Mouse (Mus musculus) lung, embryonic 15.5 days (tissue): ENCODE results near the gene Kat2a. TPM values are rescaled to one million over a fixed set of nuclear protein-coding genes. Genes with fewer than 3 reads are reported as not detected.

Source experiments
- ATAC-seq: fragments of 200-750 bp; cut with Nextera tagmentation; 2 replicates; pipeline ENCODE4 v1.8.0; 2017; ENCODE audit warnings: moderate number of reproducible peaks, borderline replicate concordance; ENCODE audit not compliant: low FRiP score, low TSS enrichment; ENCODE audit errors: extremely low read depth
- H3K27ac ChIP-seq: fragments of 300-500 bp; sonication (generic); 2 replicates; pipeline ENCODE4 v1.5.1; 2015; ENCODE audit warnings: moderate library complexity, mild to moderate bottlenecking, inconsistent platforms
- H3K27me3 ChIP-seq: fragments of 300-500 bp; sonication (generic); 2 replicates; pipeline ENCODE4 v1.6.1; 2015; ENCODE audit warnings: inconsistent platforms
- H3K36me3 ChIP-seq: fragments of 300-500 bp; sonication (generic); 2 replicates; pipeline ENCODE4 v1.6.1; 2015; ENCODE audit warnings: inconsistent platforms
- H3K4me1 ChIP-seq: fragments of 300-500 bp; sonication (generic); 2 replicates; pipeline ENCODE4 v1.6.1; 2015; ENCODE audit warnings: inconsistent platforms
- H3K4me2 ChIP-seq: fragments of 300-500 bp; sonication (generic); 2 replicates; pipeline ENCODE4 v1.6.1; 2015; ENCODE audit warnings: inconsistent platforms, mild to moderate bottlenecking, moderate library complexity
- H3K4me3 ChIP-seq: fragments of 300-500 bp; sonication (generic); 2 replicates; pipeline ENCODE4 v1.5.1; 2015; ENCODE audit warnings: mild to moderate bottlenecking, inconsistent platforms
- H3K9ac ChIP-seq: fragments of 300-500 bp; sonication (generic); 2 replicates; pipeline ENCODE4 v1.6.1; 2015; ENCODE audit warnings: inconsistent platforms
- H3K9me3 ChIP-seq: fragments of 300-500 bp; sonication (generic); 2 replicates; pipeline ENCODE4 v1.6.1; 2016; ENCODE audit warnings: inconsistent platforms
- WGBS: fragments of 180-500 bp; shearing (Covaris S2); methylation state at CpG from one replicate; pipeline ENCODE4 v1.1.7; 2015; 5-methylcytosine and 5-hydroxymethylcytosine counted together
- polyA plus RNA-seq: library from polyadenylated mRNA; unstranded; fragments of >200 nt; fragmentation: Nextera tagmentation; extraction: Ambion mirVana; gene quantifications from 2 replicates; pipeline ENCODE4 v1.2.1, GENCODE M21; 2015

Gene Kat2a
- polyA plus RNA-seq, 1 experiment from 2014 or later = 52.9 TPM

GRCm38 (mm10) chr11:100718462-100718861, 6.2 kb upstream of the Kat2a start:
- WGBS = 87% methylated on average over 7 of the region's 7 CpGs
- ATAC-seq = no peak

GRCm38 (mm10) chr11:100716649-100717048, 4.4 kb upstream of the Kat2a start:
- no peak overlapping the region for H3K9ac ChIP-seq
- peaks cover 44% of the 10 kb centered on the region for H3K4me1 ChIP-seq
- no peak overlapping the region for H3K4me2 ChIP-seq
- peaks cover 37% of the 10 kb centered on the region for H3K36me3 ChIP-seq
- no peak for ATAC-seq
- no peak overlapping the region for H3K27ac ChIP-seq
- no peak overlapping the region for H3K4me3 ChIP-seq
- no peaks in the 10 kb centered on the region for H3K9me3 ChIP-seq
- H3K27me3 ChIP-seq = no peaks in the 10 kb centered on the region
- 82% methylated on average over 3 of the region's 3 CpGs for WGBS

More at GRCm38 (mm10) chr11:100718462-100718861, 6.2 kb upstream of the Kat2a start:
- no peak overlapping the region for H3K27ac ChIP-seq
- peaks cover 41% of the 10 kb centered on the region for H3K4me1 ChIP-seq
- no peaks in the 10 kb centered on the region for H3K9me3 ChIP-seq
- H3K4me2 ChIP-seq = no peak overlapping the region
- peaks cover 37% of the 10 kb centered on the region for H3K36me3 ChIP-seq
- H3K9ac ChIP-seq = no peak overlapping the region
- H3K27me3 ChIP-seq = no peaks in the 10 kb centered on the region
- no peak overlapping the region for H3K4me3 ChIP-seq

GRCm38 (mm10) chr11:100714948-100715347, 2.7 kb upstream of the Kat2a start:
- H3K36me3 ChIP-seq = peaks cover 40% of the 10 kb centered on the region
- WGBS = 84% methylated on average over 6 of the region's 6 CpGs
- no peak overlapping the region for H3K4me3 ChIP-seq
- no peak overlapping the region for H3K9ac ChIP-seq
- H3K4me1 ChIP-seq = peaks cover 38% of the 10 kb centered on the region
- H3K27ac ChIP-seq = no peak overlapping the region
- H3K27me3 ChIP-seq = no peaks in the 10 kb centered on the region
- no peak for ATAC-seq
- no peaks in the 10 kb centered on the region for H3K9me3 ChIP-seq
- no peak overlapping the region for H3K4me2 ChIP-seq

- Histone ChIP-seq H3K4me1 (peaks cover 34% of the 10 kb centered on the region), H3K9ac (peak overlapping the region; percentile 48; the same call in 1 of the 2 replicates), H3K36me3 (peaks cover 42% of the 10 kb centered on the region), H3K4me2 (peak overlapping the region; percentile 65), H3K27ac (peak overlapping the region; percentile 69), H3K4me3 (no peak overlapping the region), H3K27me3 (no peaks in the 10 kb centered on the region), H3K9me3 (no peaks in the 10 kb centered on the region)
- WGBS = 42% methylated on average over 6 of the region's 6 CpGs
- ATAC-seq = no peak
These were observed 2.3 kb upstream of the Kat2a start for GRCm38 (mm10) chr11:100714534-100714915.

- Histone ChIP-seq H3K4me2 (peak within 1 kb of the TSS; percentile 82), H3K36me3 (peaks cover 48% of the 10 kb centered on the region), H3K27ac (peak within 1 kb of the TSS; percentile 69), H3K9me3 (no peaks in the 10 kb centered on the region), H3K4me3 (peak within 1 kb of the TSS; percentile 34), H3K4me1 (peaks cover 32% of the 10 kb centered on the region), H3K9ac (peak within 1 kb of the TSS; percentile 48), H3K27me3 (no peaks in the 10 kb centered on the region)
- no peak for ATAC-seq
- 7% methylated on average over 37 of the region's 38 CpGs for WGBS
These were observed 1.7 kb upstream of the Kat2a start, which contains the start of gene Hspb9 for GRCm38 (mm10) chr11:100713735-100714533. Gene Hspb9, plus strand, starts transcription at chr11:100713850.

- no peak for ATAC-seq
- 57% methylated on average over 4 of the region's 4 CpGs for WGBS
- H3K4me3 ChIP-seq = peak overlapping the region; percentile 34; the same call in 1 of the 2 replicates
- peaks cover 48% of the 10 kb centered on the region for H3K36me3 ChIP-seq
- H3K4me2 ChIP-seq = peak overlapping the region; percentile 65
- no peaks in the 10 kb centered on the region for H3K9me3 ChIP-seq
- no peaks in the 10 kb centered on the region for H3K27me3 ChIP-seq
- H3K27ac ChIP-seq = peak overlapping the region; percentile 69
- H3K9ac ChIP-seq = peak overlapping the region; percentile 48
- H3K4me1 ChIP-seq = peaks cover 32% of the 10 kb centered on the region
These were observed 909 bp upstream of the Kat2a start for GRCm38 (mm10) chr11:100713174-100713573.

GRCm38 (mm10) chr11:100710977-100711376, 1.3 kb downstream of the Kat2a start:
- Histone ChIP-seq H3K4me1 (peaks cover 32% of the 10 kb centered on the region), H3K27me3 (no peaks in the 10 kb centered on the region), H3K4me3 (no peak overlapping the region), H3K9ac (no peak overlapping the region), H3K9me3 (no peaks in the 10 kb centered on the region), H3K27ac (no peak overlapping the region), H3K4me2 (no peak overlapping the region), H3K36me3 (peaks cover 51% of the 10 kb centered on the region)
- WGBS = 75% methylated on average over 4 of the region's 4 CpGs
- no peak for ATAC-seq

GRCm38 (mm10) chr11:100710528-100710927, 1.7 kb downstream of the Kat2a start:
- ATAC-seq = no peak
- H3K36me3 ChIP-seq = peaks cover 51% of the 10 kb centered on the region
- H3K9me3 ChIP-seq = no peaks in the 10 kb centered on the region
- no peak overlapping the region for H3K9ac ChIP-seq
- no peak overlapping the region for H3K27ac ChIP-seq
- no peaks in the 10 kb centered on the region for H3K27me3 ChIP-seq
- WGBS = 77% methylated on average over 15 of the region's 15 CpGs
- H3K4me3 ChIP-seq = no peak overlapping the region
- H3K4me2 ChIP-seq = no peak overlapping the region
- H3K4me1 ChIP-seq = peaks cover 32% of the 10 kb centered on the region

- Histone ChIP-seq H3K27ac (no peak overlapping the region), H3K36me3 (peaks cover 54% of the 10 kb centered on the region), H3K4me3 (no peak overlapping the region), H3K4me1 (peaks cover 30% of the 10 kb centered on the region), H3K9ac (no peak overlapping the region), H3K27me3 (no peaks in the 10 kb centered on the region), H3K9me3 (no peaks in the 10 kb centered on the region), H3K4me2 (no peak overlapping the region)
- no peak for ATAC-seq
- 90% methylated on average over 9 of the region's 9 CpGs for WGBS
These were observed 3.0 kb downstream of the Kat2a start for GRCm38 (mm10) chr11:100709201-100709810.

GRCm38 (mm10) chr11:100705095-100705747, 7.0 kb downstream of the Kat2a start:
- H3K36me3 ChIP-seq = peaks cover 54% of the 10 kb centered on the region

GRCm38 (mm10) chr11:100703851-100704531, 8.3 kb downstream of the Kat2a start, which contains the start of gene Dhx58:
Gene Dhx58, minus strand, starts transcription at chr11:100704271.
- H3K4me2 ChIP-seq = 0 out of 2 replicates have a peak within 1 kb of the TSS, but pooled peaks have one; percentile 40
- no peak within 1 kb of the TSS for H3K4me3 ChIP-seq
- no peaks in the 10 kb centered on the region for H3K9me3 ChIP-seq
- H3K27me3 ChIP-seq = no peaks in the 10 kb centered on the region
- no peak for ATAC-seq
- peaks cover 42% of the 10 kb centered on the region for H3K36me3 ChIP-seq
- no peak within 1 kb of the TSS for H3K9ac ChIP-seq
- WGBS = 59% methylated on average over 7 of the region's 7 CpGs
- no peak within 1 kb of the TSS for H3K27ac ChIP-seq
- peaks cover 17% of the 10 kb centered on the region for H3K4me1 ChIP-seq

More at GRCm38 (mm10) chr11:100705095-100705747, 7.0 kb downstream of the Kat2a start:
- Histone ChIP-seq H3K27me3 (no peaks in the 10 kb centered on the region), H3K9ac (no peak overlapping the region), H3K4me3 (no peak overlapping the region), H3K9me3 (no peaks in the 10 kb centered on the region), H3K4me2 (no peak overlapping the region), H3K27ac (no peak overlapping the region), H3K4me1 (peaks cover 17% of the 10 kb centered on the region)
- whole genome bisulfite sequencing = 89% methylated on average over 23 of the region's 23 CpGs
- ATAC-seq = no peak
